Mouse (Mus musculus) heart, postnatal 0 days (tissue): ENCODE measurements around the gene Map3k5. TPM values are rescaled to one million over a fixed set of nuclear protein-coding genes. Genes with fewer than 3 reads are reported as not detected.
"Not testable (repeated sequence)": the region's sequence is repeated elsewhere in the genome, so short reads cannot be mapped to it uniquely, and the experiment has no call there.

Source experiments
- ATAC-seq: fragments of 200-750 bp; cut with Nextera tagmentation; 2 replicates; pipeline ENCODE4 v1.8.0; 2017; ENCODE audit warnings: low read depth, moderate number of reproducible peaks, moderate library complexity; ENCODE audit not compliant: insufficient read depth
- DNase-seq: peaks from one replicate; pipeline ENCODE4 v3.0.0-alpha.2; 2016; ENCODE audit warnings: low spot score
- H3K27ac ChIP-seq: fragments of 300-500 bp; sonication (generic); 2 replicates; pipeline ENCODE4 v1.5.1; 2014; ENCODE audit warnings: low read depth, mild to moderate bottlenecking
- H3K27me3 ChIP-seq: fragments of 300-500 bp; sonication (generic); 2 replicates; pipeline ENCODE4 v1.6.1; 2014; ENCODE audit warnings: low read length, mixed read lengths; ENCODE audit not compliant: control insufficient read depth, insufficient read depth
- H3K36me3 ChIP-seq: fragments of 300-500 bp; sonication (generic); replicated peaks from 2 replicates; pipeline ENCODE4 v1.6.1; 2014; ENCODE audit warnings: low read length, mixed read lengths; ENCODE audit not compliant: control insufficient read depth, insufficient read depth
- H3K4me1 ChIP-seq: fragments of 300-500 bp; sonication (generic); 2 replicates; pipeline ENCODE4 v1.6.1; 2014; ENCODE audit warnings: antibody characterized with exemption; ENCODE audit not compliant: control insufficient read depth, insufficient read depth
- H3K4me2 ChIP-seq: fragments of 300-500 bp; sonication (generic); 2 replicates; pipeline ENCODE4 v1.6.1; 2014; ENCODE audit warnings: low read depth, mild to moderate bottlenecking, low read length, moderate library complexity
- H3K4me3 ChIP-seq: fragments of 300-500 bp; sonication (generic); 2 replicates; pipeline ENCODE4 v1.5.1; 2014; ENCODE audit warnings: low read depth, low read length
- H3K9ac ChIP-seq: fragments of 300-500 bp; sonication (generic); replicated peaks from 2 replicates; pipeline ENCODE4 v1.6.1; 2014; ENCODE audit warnings: low read depth, low read length, mixed read lengths
- H3K9me3 ChIP-seq: fragments of 300-500 bp; sonication (generic); replicated peaks from 2 replicates; pipeline ENCODE4 v1.6.1; 2016; ENCODE audit warnings: low read length; ENCODE audit not compliant: control insufficient read depth
- CTCF ChIP-seq: IDR thresholded peaks from 2 replicates; pipeline ENCODE4 v1.5.1; 2016; ENCODE audit warnings: antibody characterized with exemption, control low read depth, low read depth
- EP300 ChIP-seq: IDR thresholded peaks from 2 replicates; pipeline ENCODE4 v1.6.1; 2016; ENCODE audit warnings: antibody characterized with exemption, low read depth
- WGBS: fragments of 180-500 bp; shearing (Covaris S2); extraction: QIAGEN DNeasy Blood & Tissue Kit; methylation state at CpG from one replicate; pipeline ENCODE4 v1.1.7; 2014; 5-methylcytosine and 5-hydroxymethylcytosine counted together
- polyA plus RNA-seq: library from polyadenylated mRNA; unstranded; fragments of >200 nt; fragmentation: Nextera tagmentation; extraction: Ambion mirVana; gene quantifications from 2 replicates; pipeline ENCODE4 v1.2.1, GENCODE M21; 2015
- total RNA-seq: library from RNA; depleted of rRNA; stranded (reverse); fragments of >200 nt; gene quantifications from 2 replicates; pipeline ENCODE4 v1.2.3, GENCODE M21; 2014; ENCODE audit warnings: low replicate concordance

Gene Map3k5
- total and polyA plus RNA-seq, 2 experiments from 2014 or later = 2.5 to 10.8 TPM

GRCm38 (mm10) chr10:19924256-19924655, 10.0 kb upstream of the Map3k5 start:
- H3K36me3 ChIP-seq = no peaks in the 10 kb centered on the region

DNA sequence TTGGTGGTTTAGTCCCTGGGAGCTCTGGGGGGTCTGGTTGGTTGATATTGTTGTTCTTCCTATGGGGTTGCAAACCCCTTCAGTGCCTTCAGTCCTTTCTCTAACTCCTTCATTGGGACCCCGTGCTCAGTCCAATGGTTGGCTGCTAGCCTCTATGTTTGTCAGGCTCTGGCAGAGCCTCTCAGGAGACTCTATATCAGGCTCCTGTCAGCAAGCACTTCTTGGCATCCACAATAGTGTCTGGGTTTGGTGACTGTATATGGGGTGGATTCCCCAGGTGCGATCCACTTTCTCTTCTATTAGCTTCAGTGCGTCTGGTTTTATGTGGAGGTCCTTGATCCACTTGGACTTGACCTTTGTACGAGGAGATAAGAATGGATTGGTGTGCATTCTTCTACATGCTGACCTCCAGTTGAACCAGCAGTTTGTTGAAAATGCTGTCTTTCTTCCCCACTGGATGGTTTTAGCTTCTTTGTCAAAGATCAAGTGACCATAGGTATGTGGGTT, 7.8 kb upstream of the Map3k5 start:
- peak; percentile 59 for ATAC-seq
- peak; percentile 46 for DNase-seq
- not testable (repeated sequence) for H3K27me3 ChIP-seq, H3K9me3 ChIP-seq, H3K9ac ChIP-seq, H3K4me2 ChIP-seq, H3K36me3 ChIP-seq, H3K4me3 ChIP-seq
- WGBS = 29% methylated on average over 4 of the region's 4 CpGs
- H3K27ac ChIP-seq = peak overlapping the region; percentile 79
- H3K4me1 ChIP-seq = peaks cover 13% of the 10 kb centered on the region; the same call in 1 of the 2 replicates

More at GRCm38 (mm10) chr10:19924256-19924655, 10.0 kb upstream of the Map3k5 start:
- H3K9ac ChIP-seq = no peak overlapping the region
- no peak overlapping the region for H3K27ac ChIP-seq
- no peak overlapping the region for H3K4me3 ChIP-seq
- no peaks in the 10 kb centered on the region for H3K27me3 ChIP-seq
- TF ChIP-seq CTCF (no peak), EP300 (no peak)
- ATAC-seq (no peak), DNase-seq (no peak)
- 92% methylated on average over 2 of the region's 2 CpGs for WGBS
- no peaks in the 10 kb centered on the region for H3K9me3 ChIP-seq
- no peak overlapping the region for H3K4me2 ChIP-seq
- peaks cover 13% of the 10 kb centered on the region; the same call in 1 of the 2 replicates for H3K4me1 ChIP-seq

GRCm38 (mm10) chr10:19928205-19928604, 6.1 kb upstream of the Map3k5 start:
- WGBS = 32% methylated on average over 1 of the region's 1 CpGs
- no peaks in the 10 kb centered on the region for H3K9me3 ChIP-seq
- DNase-seq = peak; percentile 55
- H3K4me2 ChIP-seq = no peak overlapping the region
- peak overlapping the region; percentile 79 for H3K27ac ChIP-seq
- 0 out of 2 replicates have a peak, but pooled peaks have one; percentile 64 for ATAC-seq
- peaks cover 17% of the 10 kb centered on the region for H3K4me1 ChIP-seq
- H3K27me3 ChIP-seq = no peaks in the 10 kb centered on the region
- TF ChIP-seq EP300 (no peak), CTCF (no peak)
- no peaks in the 10 kb centered on the region for H3K36me3 ChIP-seq
- no peak overlapping the region for H3K4me3 ChIP-seq
- H3K9ac ChIP-seq = no peak overlapping the region

DNA sequence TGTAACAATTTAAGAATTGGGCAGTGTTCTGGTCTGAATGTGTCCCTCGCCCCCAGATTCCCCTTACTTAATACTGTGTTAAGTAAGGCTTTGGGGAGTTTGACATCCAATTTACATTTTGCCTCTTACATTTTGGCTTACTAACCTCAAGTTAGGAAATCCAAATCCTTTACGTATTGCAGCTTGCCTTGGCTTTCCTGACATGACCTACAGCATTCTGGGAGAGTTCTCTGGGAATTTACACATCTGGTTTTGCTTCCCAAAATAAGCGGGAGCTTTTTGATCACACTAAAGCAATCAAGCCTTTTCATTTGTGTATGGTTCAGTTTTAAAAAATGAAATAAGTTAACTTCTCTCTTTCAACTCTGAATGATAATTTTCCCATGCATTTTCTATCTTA, 1.3 kb upstream of the Map3k5 start:
- no peaks in the 10 kb centered on the region for H3K9me3 ChIP-seq
- no peaks in the 10 kb centered on the region for H3K36me3 ChIP-seq
- H3K27me3 ChIP-seq = no peaks in the 10 kb centered on the region
- no peak for TF ChIP-seq CTCF
- no peak for TF ChIP-seq EP300
- WGBS = 39% methylated on average over 3 of the region's 3 CpGs
- peak overlapping the region; percentile 73 for H3K4me3 ChIP-seq
- peak overlapping the region; percentile 70; the same call in 1 of the 2 replicates for H3K9ac ChIP-seq
- DNase-seq (no peak), ATAC-seq (no peak)
- peaks cover 15% of the 10 kb centered on the region for H3K4me1 ChIP-seq
- H3K4me2 ChIP-seq = peak overlapping the region; percentile 98
- H3K27ac ChIP-seq = peak overlapping the region; percentile 94

- under 1% methylated on average over 87 of the region's 97 CpGs for WGBS
- no peaks in the 10 kb centered on the region for H3K27me3 ChIP-seq
- H3K9me3 ChIP-seq = no peaks in the 10 kb centered on the region
- DNase-seq (peak; percentile 70), ATAC-seq (peak; percentile 83)
- H3K9ac ChIP-seq = peak overlapping the region; percentile 70
- H3K4me1 ChIP-seq = peaks cover 20% of the 10 kb centered on the region
- H3K36me3 ChIP-seq = no peaks in the 10 kb centered on the region
- H3K27ac ChIP-seq = peak overlapping the region; percentile 94
- TF ChIP-seq CTCF (peak; percentile 29), EP300 (no peak)
- H3K4me2 ChIP-seq = peak overlapping the region; percentile 98
- peak overlapping the region; percentile 73 for H3K4me3 ChIP-seq
These were observed 525 bp upstream of the Map3k5 start for GRCm38 (mm10) chr10:19933511-19934383.
